Mouse (Mus musculus): ENCODE data around the gene Sgtb.

DNA sequence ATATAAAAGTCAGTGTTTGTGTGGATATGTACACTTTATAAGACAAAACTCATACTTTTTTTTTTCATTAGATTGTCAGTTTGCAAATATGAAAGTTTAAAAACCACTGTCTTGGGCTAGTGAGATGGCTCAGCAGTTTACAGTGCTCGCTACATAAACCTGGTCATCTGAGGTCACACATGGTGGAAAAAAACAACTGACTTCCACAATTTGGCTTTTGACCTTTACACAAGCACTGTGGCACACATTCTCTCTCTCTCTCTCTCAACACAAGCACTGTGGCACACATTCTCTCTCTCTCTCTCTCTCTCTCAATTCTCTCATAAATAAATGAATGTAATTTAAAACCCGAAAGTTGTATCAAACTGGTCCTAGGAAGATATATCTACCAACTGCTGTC lies 23.0 kb downstream of the Sgtb start:
- TF ChIP-seq ZC3H11A (IDR thresholded peaks at IDR 0.05; ENCODE audit: borderline replicate concordance, low read depth, low read length), result no peak
- TF ChIP-seq HCFC1 (IDR thresholded peaks at IDR 0.05; ENCODE audit: borderline replicate concordance, insufficient read depth, low read length), result no peak
- TF ChIP-seq CHD2 (IDR thresholded peaks at IDR 0.05; ENCODE audit: low read depth, low read length), result no peak
